In the genomic region with DNA sequence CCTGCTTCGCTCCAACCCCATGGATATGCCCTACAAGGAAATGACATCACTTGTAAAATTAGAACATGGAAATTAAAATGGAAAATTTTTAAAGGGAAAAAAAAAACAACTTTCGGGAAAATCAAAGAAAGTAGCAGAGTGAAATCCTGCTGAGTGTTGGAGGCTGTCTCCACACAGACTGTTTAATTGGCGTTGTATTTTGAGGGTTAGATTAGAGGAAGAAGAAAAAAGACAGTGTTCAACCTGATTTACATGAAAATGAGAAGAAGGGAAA, we compare ENCODE assay signal across 13 mouse cellular contexts.
"Had no signal": no experiment of that assay in that cellular context is flagged by ENCODE, and none has a peak within 500 bp of the region (broad histone marks: within the 10 kb centered on the region; RNA-seq: fewer than 3 reads in every experiment).

No protein-coding gene starts in this region.

- H3K4me3 ChIP-seq: limb, embryonic 15.5 days; liver, embryonic 12.5 days; midbrain, embryonic 12.5 days; neural tube, embryonic 13.5 days; stomach, embryonic 15.5 days had no signal

- H3K4me1 ChIP-seq: liver, embryonic 12.5 days; stomach, embryonic 15.5 days had no signal

- H3K9ac ChIP-seq: limb, embryonic 15.5 days; liver, embryonic 12.5 days; lung, embryonic 14.5 days; midbrain, embryonic 12.5 days; neural tube, embryonic 13.5 days; stomach, embryonic 15.5 days had no signal

- H3K9me3 ChIP-seq: limb, embryonic 15.5 days; liver, embryonic 12.5 days; midbrain, embryonic 12.5 days; neural tube, embryonic 13.5 days; stomach, embryonic 15.5 days had no signal

- H3K27me3 ChIP-seq: limb, embryonic 15.5 days; liver, embryonic 12.5 days; midbrain, embryonic 12.5 days; neural tube, embryonic 13.5 days; stomach, embryonic 15.5 days had no signal

- H3K27ac ChIP-seq: kidney, postnatal 0 days; limb, embryonic 15.5 days; liver, embryonic 12.5 days; midbrain, embryonic 12.5 days; neural tube, embryonic 13.5 days; stomach, embryonic 15.5 days had no signal

- DNase-seq: kidney, adult 9 months; kidney, postnatal 36 days; lung, embryonic 14.5 days; lung, postnatal 10 days; lung, postnatal 4 days; right cerebral cortex, postnatal 14 days; thymus, postnatal 36 days had no signal

- H3K4me2 ChIP-seq: limb, embryonic 15.5 days; liver, embryonic 12.5 days; lung, embryonic 14.5 days; midbrain, embryonic 12.5 days; neural tube, embryonic 13.5 days; stomach, embryonic 15.5 days had no signal

- H3K36me3 ChIP-seq: limb, embryonic 15.5 days; liver, embryonic 12.5 days; midbrain, embryonic 12.5 days; neural tube, embryonic 13.5 days; stomach, embryonic 15.5 days had no signal

- ATAC-seq: liver, embryonic 12.5 days had no signal
